Mouse (Mus musculus) ES-Bruce4 (cell line): ENCODE measurements at regions not wholly inside any gene's neighbourhood (a gene's known extent, or its start where the extent isn't known, plus 50 kb on each side); places are given as distances from the start of the nearest gene placed in this dataset.

ENCODE experiments used
- H3K27ac ChIP-seq: 2 replicates; pipeline ENCODE4 v1.5.1; 2012; ENCODE audit warnings: low read length, inconsistent platforms; ENCODE audit not compliant: insufficient read depth
- H3K27me3 ChIP-seq: 2 replicates; pipeline ENCODE4 v1.6.1; 2012; ENCODE audit warnings: mild to moderate bottlenecking, low read length, inconsistent platforms; ENCODE audit not compliant: control insufficient read depth, poor library complexity, insufficient read depth, severe bottlenecking
- H3K36me3 ChIP-seq: 2 replicates; pipeline ENCODE4 v1.6.1; 2012; ENCODE audit warnings: inconsistent platforms, mild to moderate bottlenecking, low read length, moderate library complexity; ENCODE audit not compliant: control insufficient read depth, poor library complexity, insufficient read depth, severe bottlenecking
- H3K4me1 ChIP-seq: one replicate; pipeline ENCODE4 v1.8.1; 2011; ENCODE audit warnings: low read length; ENCODE audit not compliant: control insufficient read depth, insufficient read depth
- H3K4me3 ChIP-seq: 2 replicates; pipeline ENCODE4 v1.5.1; 2011; ENCODE audit warnings: low read depth, mild to moderate bottlenecking, low read length
- H3K9ac ChIP-seq: 2 replicates; pipeline ENCODE4 v1.6.1; 2012; ENCODE audit warnings: low read depth, mild to moderate bottlenecking, inconsistent platforms; ENCODE audit not compliant: poor library complexity, severe bottlenecking
- H3K9me3 ChIP-seq: replicated peaks from 2 replicates; pipeline ENCODE4 v1.6.1; 2012; ENCODE audit warnings: mild to moderate bottlenecking, low read length, inconsistent platforms; ENCODE audit not compliant: control insufficient read depth, poor library complexity, insufficient read depth, severe bottlenecking
- CTCF ChIP-seq: IDR thresholded peaks from one replicate; pipeline ENCODE4 v1.8.1; 2011; ENCODE audit warnings: low read depth, low read length
- EP300 ChIP-seq: IDR thresholded peaks from 2 replicates; pipeline ENCODE4 v1.6.1; 2011; ENCODE audit warnings: low read depth, low read length; ENCODE audit not compliant: insufficient read depth
- POLR2A ChIP-seq: IDR thresholded peaks from one replicate; pipeline ENCODE4 v1.8.1; 2011; ENCODE audit warnings: low read length; ENCODE audit not compliant: insufficient read depth

DNA sequence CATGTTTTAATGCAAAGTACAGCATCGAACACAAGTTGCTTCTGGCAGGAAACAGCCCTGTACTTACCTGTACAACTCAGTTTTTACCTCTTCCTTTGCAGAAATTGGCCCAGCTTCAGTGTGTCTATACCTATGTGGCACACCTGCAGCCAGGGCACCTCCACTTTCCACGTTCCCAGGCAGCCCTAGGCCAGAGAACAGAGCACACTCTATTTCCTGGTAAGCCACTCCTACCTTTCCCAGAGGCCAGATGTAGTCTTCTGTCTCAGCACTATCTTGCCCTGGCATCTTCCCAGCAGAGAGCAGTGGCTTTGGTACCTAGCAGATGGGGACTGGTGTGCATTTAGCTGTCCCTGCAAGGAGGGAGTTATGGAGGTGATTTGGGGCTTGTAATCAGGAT lies 134.7 kb downstream of the Gas1 start:
- Histone ChIP-seq H3K9ac (no peak overlapping the region), H3K27me3 (no peaks in the 10 kb centered on the region), H3K9me3 (no peaks in the 10 kb centered on the region), H3K4me3 (no peak overlapping the region), H3K36me3 (no peaks in the 10 kb centered on the region), H3K4me1 (no peaks in the 10 kb centered on the region), H3K27ac (no peak overlapping the region)
- TF ChIP-seq POLR2A (no peak), EP300 (no peak), CTCF (no peak)

GRCm38 (mm10) chr13:60035536-60036130 lies 141.5 kb downstream of the Gas1 start:
- Histone ChIP-seq H3K9me3 (no peaks in the 10 kb centered on the region), H3K4me1 (no peaks in the 10 kb centered on the region), H3K27ac (no peak overlapping the region), H3K4me3 (no peak overlapping the region), H3K9ac (no peak overlapping the region), H3K36me3 (no peaks in the 10 kb centered on the region), H3K27me3 (no peaks in the 10 kb centered on the region)
- TF ChIP-seq POLR2A (no peak), EP300 (no peak), CTCF (no peak)

GRCm38 (mm10) chr13:60033116-60033515 lies 144.0 kb downstream of the Gas1 start:
- Histone ChIP-seq H3K4me1 (no peaks in the 10 kb centered on the region), H3K9ac (no peak overlapping the region), H3K36me3 (no peaks in the 10 kb centered on the region), H3K27me3 (no peaks in the 10 kb centered on the region), H3K27ac (no peak overlapping the region), H3K4me3 (no peak overlapping the region), H3K9me3 (peaks cover 14% of the 10 kb centered on the region)
- TF ChIP-seq EP300: no peak
- TF ChIP-seq CTCF: no peak
- TF ChIP-seq POLR2A: no peak

GRCm38 (mm10) chr13:60032586-60032985 lies 144.6 kb downstream of the Gas1 start:
- Histone ChIP-seq H3K4me3 (no peak overlapping the region), H3K4me1 (no peaks in the 10 kb centered on the region), H3K9ac (no peak overlapping the region), H3K27ac (no peak overlapping the region), H3K27me3 (no peaks in the 10 kb centered on the region), H3K36me3 (no peaks in the 10 kb centered on the region), H3K9me3 (peaks cover 14% of the 10 kb centered on the region)
- TF ChIP-seq CTCF (no peak), EP300 (no peak), POLR2A (no peak)

DNA sequence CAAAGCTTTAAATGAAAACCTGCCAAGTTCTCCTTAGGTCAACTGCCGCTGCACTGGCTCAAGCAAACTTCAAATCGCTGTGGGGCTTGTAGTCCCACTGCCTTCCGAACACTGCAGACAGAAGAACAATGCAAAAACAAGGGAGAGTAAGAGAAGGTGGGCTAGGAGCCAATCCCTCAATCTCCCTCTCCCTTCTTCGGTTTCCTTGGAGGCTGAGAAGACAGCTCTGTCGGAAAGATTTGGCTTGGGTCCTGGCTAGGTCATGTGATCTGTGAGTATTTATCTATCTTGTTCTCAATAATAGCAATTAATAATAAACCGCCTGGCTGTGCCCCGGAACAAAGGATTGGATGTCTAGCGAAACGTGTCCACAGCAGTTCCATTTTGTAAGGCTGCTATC lies 147.6 kb downstream of the Gas1 start:
- no peak overlapping the region for H3K27ac ChIP-seq
- TF ChIP-seq CTCF: no peak
- no peaks in the 10 kb centered on the region for H3K36me3 ChIP-seq

GRCm38 (mm10) chr13:60020175-60020487 lies 157.0 kb downstream of the Gas1 start:
- H3K27ac ChIP-seq: no peak overlapping the region

More for the DNA sequence above, 147.6 kb downstream of the Gas1 start:
- no peak overlapping the region for H3K9ac ChIP-seq
- peaks cover 14% of the 10 kb centered on the region for H3K9me3 ChIP-seq
- H3K4me3 ChIP-seq: no peak overlapping the region
- H3K4me1 ChIP-seq: no peaks in the 10 kb centered on the region
- no peaks in the 10 kb centered on the region for H3K27me3 ChIP-seq

More at GRCm38 (mm10) chr13:60020175-60020487, 157.0 kb downstream of the Gas1 start:
- H3K9me3 ChIP-seq: no peaks in the 10 kb centered on the region; the same call in 1 of the 2 replicates
- H3K4me3 ChIP-seq: no peak overlapping the region
- H3K4me1 ChIP-seq: no peaks in the 10 kb centered on the region
- H3K9ac ChIP-seq: no peak overlapping the region
- H3K36me3 ChIP-seq: no peaks in the 10 kb centered on the region
- no peak for TF ChIP-seq EP300
- TF ChIP-seq CTCF: no peak
- no peak for TF ChIP-seq POLR2A
- H3K27me3 ChIP-seq: no peaks in the 10 kb centered on the region
